Comparison of ENCODE assay signal across 11 mouse cellular contexts in genomic region chr12:99375878-99376454, GRCm38 (mm10).
DNase-seq lines count a peak whose midpoint lies in the region; ATAC-seq and TF ChIP-seq lines count a peak whose summit lies in the region.
"Had no signal": no experiment of that assay in that cellular context is flagged by ENCODE, and none has a peak within 500 bp of the region (broad histone marks: within the 10 kb centered on the region; RNA-seq: fewer than 3 reads in every experiment).

No protein-coding gene starts in this region.

- H3K27ac ChIP-seq in heart, postnatal 0 days (ENCODE audit: low read depth) = no peak overlapping the region
- H3K27ac ChIP-seq in heart, embryonic 10.5 days = no peak overlapping the region
- H3K27ac ChIP-seq in ES-E14 (ENCODE audit: insufficient read depth, low read depth, low read length, poor library complexity, severe bottlenecking) = no peak overlapping the region
- 0 out of 2 replicates have a peak overlapping the region, but pooled peaks have one; percentile 26 for H3K27ac ChIP-seq in midbrain, postnatal 0 days (ENCODE audit: low read depth, low read length)
- H3K27ac ChIP-seq: heart, embryonic 13.5 days had no signal

- no peaks in the 10 kb centered on the region for H3K9me3 ChIP-seq in heart, postnatal 0 days (replicated peaks; ENCODE audit: control insufficient read depth, low read length)
- H3K9me3 ChIP-seq in heart, embryonic 10.5 days = no peaks in the 10 kb centered on the region
- H3K9me3 ChIP-seq in ES-E14 (ENCODE audit: control insufficient read depth, insufficient read depth, low read depth, low read length) = no peaks in the 10 kb centered on the region
- H3K9me3 ChIP-seq in midbrain, postnatal 0 days (ENCODE audit: low read length) = no peaks in the 10 kb centered on the region
- H3K9me3 ChIP-seq: heart, embryonic 13.5 days had no signal

- peak; percentile 65 for DNase-seq in heart, postnatal 0 days (ENCODE audit: low spot score)
- no peak for DNase-seq in heart, embryonic 10.5 days (ENCODE audit: low spot score)
- no peak for DNase-seq in ES-E14 (ENCODE audit: low read depth, low spot score)
- DNase-seq in midbrain, postnatal 0 days (ENCODE audit: low spot score) = peak; percentile 73
- DNase-seq in thymus, postnatal 14 days = no peak
- DNase-seq in cerebellum, adult 9-11 months = no peak
- no peak for DNase-seq in thymus, postnatal 25 days
- DNase-seq: lung, postnatal 36 days; right cerebral cortex, postnatal 4 days had no signal

- 75% methylated on average over 8 of the region's 8 CpGs for WGBS in heart, postnatal 0 days
- 87% methylated on average over 8 of the region's 8 CpGs for WGBS in heart, embryonic 10.5 days
- 37% methylated on average over 8 of the region's 8 CpGs for WGBS in midbrain, postnatal 0 days

- in situ Hi-C loops in ES-E14 (cut with MboI; ENCODE audit: low sequenced_read_pairs in 2 of 2, unreplicated experiment in 2 of 2) = no loop called here

- TF ChIP-seq EP300 in heart, postnatal 0 days (IDR thresholded peaks at IDR 0.05; ENCODE audit: low read depth) = no peak

- H3K36me3 ChIP-seq in heart, postnatal 0 days (replicated peaks; ENCODE audit: control insufficient read depth, insufficient read depth, low read length) = no peaks in the 10 kb centered on the region
- peaks cover 21% of the 10 kb centered on the region for H3K36me3 ChIP-seq in heart, embryonic 10.5 days
- peaks cover 3% of the 10 kb centered on the region; the same call in 1 of the 2 replicates for H3K36me3 ChIP-seq in ES-E14 (ENCODE audit: control insufficient read depth, insufficient read depth, low read length, poor library complexity, severe bottlenecking)
- no peaks in the 10 kb centered on the region for H3K36me3 ChIP-seq in midbrain, postnatal 0 days (ENCODE audit: insufficient read depth, low read length)

- H3K4me2 ChIP-seq in heart, postnatal 0 days (ENCODE audit: low read depth, low read length) = no peak overlapping the region
- H3K4me2 ChIP-seq in midbrain, postnatal 0 days (ENCODE audit: low read depth, low read length, poor library complexity, severe bottlenecking) = no peak overlapping the region

- H3K27me3 ChIP-seq in heart, postnatal 0 days (ENCODE audit: control insufficient read depth, insufficient read depth, low read length) = no peaks in the 10 kb centered on the region
- H3K27me3 ChIP-seq in heart, embryonic 10.5 days (ENCODE audit: insufficient read depth, poor library complexity, severe bottlenecking) = no peaks in the 10 kb centered on the region
- no peaks in the 10 kb centered on the region for H3K27me3 ChIP-seq in midbrain, postnatal 0 days (ENCODE audit: insufficient read depth, low read length)
- H3K27me3 ChIP-seq: heart, embryonic 13.5 days had no signal

- H3K9ac ChIP-seq in heart, postnatal 0 days (replicated peaks; ENCODE audit: low read depth, low read length) = no peak overlapping the region
- no peak overlapping the region for H3K9ac ChIP-seq in ES-E14 (ENCODE audit: insufficient read depth, low read depth, low read length, poor library complexity, severe bottlenecking)
- H3K9ac ChIP-seq in midbrain, postnatal 0 days (replicated peaks; ENCODE audit: low read length, poor library complexity, severe bottlenecking) = no peak overlapping the region
- H3K9ac ChIP-seq: heart, embryonic 13.5 days had no signal

- no peak overlapping the region for H3K4me3 ChIP-seq in heart, postnatal 0 days (ENCODE audit: low read depth, low read length)
- H3K4me3 ChIP-seq in heart, embryonic 10.5 days = no peak overlapping the region
- no peak overlapping the region for H3K4me3 ChIP-seq in ES-E14 (ENCODE audit: insufficient read depth in 1 of 2, low read depth in 1 of 2, low read length in 2 of 2, poor library complexity in 1 of 2, severe bottlenecking in 1 of 2)
- no peak overlapping the region for H3K4me3 ChIP-seq in midbrain, postnatal 0 days (ENCODE audit: low read depth, low read length)
- H3K4me3 ChIP-seq: heart, embryonic 13.5 days had no signal

- H3K4me1 ChIP-seq in heart, postnatal 0 days (ENCODE audit: control insufficient read depth, insufficient read depth) = peaks cover 31% of the 10 kb centered on the region
- peaks cover 59% of the 10 kb centered on the region for H3K4me1 ChIP-seq in heart, embryonic 10.5 days
- H3K4me1 ChIP-seq in ES-E14 (ENCODE audit: control insufficient read depth in 2 of 2, insufficient read depth in 2 of 2, low read length in 2 of 2, poor library complexity in 1 of 2) = peaks cover 2 to 27% of the 10 kb centered on the region in 2 experiments; a peak in 2 of 4 replicates
- peaks cover 8% of the 10 kb centered on the region for H3K4me1 ChIP-seq in midbrain, postnatal 0 days (ENCODE audit: insufficient read depth, low read length)

- no peak for TF ChIP-seq CTCF in heart, postnatal 0 days (IDR thresholded peaks at IDR 0.05; ENCODE audit: low read depth)
- TF ChIP-seq CTCF in midbrain, postnatal 0 days (IDR thresholded peaks at IDR 0.05) = peak; percentile 5; the same call in 1 of the 2 replicates

- ATAC-seq in heart, postnatal 0 days (ENCODE audit: insufficient read depth, low read depth) = no peak
- ATAC-seq in hematopoietic stem cell, adult 5-6 weeks (replicated peaks in 1 of 2; ENCODE audit: insufficient read depth in 1 of 2, low FRiP score in 2 of 2, low TSS enrichment in 1 of 2, low read depth in 1 of 2, poor library complexity in 2 of 2, severe bottlenecking in 2 of 2) = peak; percentile 55 to 57; a peak in 2 of 4 replicates
- ATAC-seq in midbrain, postnatal 0 days (ENCODE audit: low FRiP score) = no peak; the same call in 1 of the 2 replicates

TF ChIP-seq in ES-E14, 5 proteins besides CTCF, POLR2A, EP300 and RAD21:
- peak; percentile 97 for TF ChIP-seq ZNF384 (IDR thresholded peaks at IDR 0.05; ENCODE audit: low read depth, low read length)
- TF ChIP-seq HCFC1 (IDR thresholded peaks at IDR 0.05; ENCODE audit: borderline replicate concordance, insufficient read depth, low read length) = no peak

Comparison
In these comparisons a context has a peak if more than half of its experiments do, and no peak if none do; other contexts are left out.
1. DNase-seq: peak in heart, postnatal 0 days (single experiment) and midbrain, postnatal 0 days (single experiment); none in heart, embryonic 10.5 days (single experiment), ES-E14 (single experiment), thymus, postnatal 14 days (single experiment), cerebellum, adult 9-11 months (single experiment) and thymus, postnatal 25 days (single experiment).
2. ATAC-seq: peak in hematopoietic stem cell, adult 5-6 weeks (2 of 2); none in heart, postnatal 0 days (single experiment) and midbrain, postnatal 0 days (single experiment).